Mouse (Mus musculus): ENCODE results near the gene Asxl2. TPM values are rescaled to one million over a fixed set of nuclear protein-coding genes. Genes with fewer than 3 reads are reported as not detected.

The Asxl2 gene
- polyA plus RNA-seq (2011; ENCODE audit: insufficient read depth, insufficient read length, low read depth, missing spikeins): 60.7 and 60.9 TPM in 2 replicates

DNA sequence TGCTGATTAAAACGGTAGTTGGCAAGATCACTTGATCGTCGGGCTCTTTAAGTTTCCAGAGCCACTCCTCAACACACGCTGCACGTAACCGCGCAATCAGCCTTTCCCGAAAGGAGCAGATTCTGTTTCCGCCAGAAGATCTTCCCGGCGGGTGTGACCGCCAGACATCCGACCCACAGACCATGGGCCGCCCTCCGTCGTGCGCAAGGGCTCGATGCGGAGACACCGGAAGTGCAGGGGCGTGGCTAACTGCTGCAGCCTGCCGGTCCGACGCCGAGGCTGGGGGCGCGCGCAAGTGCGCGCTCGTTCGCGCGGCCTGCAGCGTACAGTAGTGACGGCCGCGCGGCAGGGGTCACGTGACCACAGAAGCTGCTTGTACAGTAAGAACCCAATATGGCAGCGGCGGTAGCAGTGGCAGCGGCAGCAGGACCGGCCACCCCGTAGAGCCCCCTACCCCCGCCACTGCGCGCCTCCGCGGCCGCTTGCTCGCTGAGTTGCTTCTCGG is at the start of gene Asxl2:
TSS of gene Asxl2 (plus strand) at position 328 of the 505 bp plus-strand sequence.
- H3K36me3 ChIP-seq (ENCODE audit: control insufficient read depth, insufficient read depth, low read length, poor library complexity, severe bottlenecking): peaks cover 20% of the 10 kb centered on the region
- no peaks in the 10 kb centered on the region for H3K27me3 ChIP-seq (ENCODE audit: control insufficient read depth, insufficient read depth, low read length, poor library complexity, severe bottlenecking)
- peak within 1 kb of the TSS; percentile 86 for H3K27ac ChIP-seq (ENCODE audit: insufficient read depth, low read length)
- peak within 1 kb of the TSS; percentile 100 for H3K4me3 ChIP-seq (ENCODE audit: low read depth, low read length)
- peak within 1 kb of the TSS; percentile 93 for H3K9ac ChIP-seq (ENCODE audit: low read depth, poor library complexity, severe bottlenecking)
- H3K4me1 ChIP-seq (ENCODE audit: control insufficient read depth, insufficient read depth, low read length): no peaks in the 10 kb centered on the region
- no peaks in the 10 kb centered on the region for H3K9me3 ChIP-seq (replicated peaks; ENCODE audit: control insufficient read depth, insufficient read depth, low read length, poor library complexity, severe bottlenecking)
- peak; percentile 79 for TF ChIP-seq POLR2A (IDR thresholded peaks at IDR 0.05; ENCODE audit: insufficient read depth, low read length)
- no peak for TF ChIP-seq CTCF (IDR thresholded peaks at IDR 0.05; ENCODE audit: low read depth, low read length)
- TF ChIP-seq EP300 (IDR thresholded peaks at IDR 0.05; ENCODE audit: insufficient read depth, low read depth, low read length): peak; percentile 33; the same call in 1 of the 2 replicates

DNA sequence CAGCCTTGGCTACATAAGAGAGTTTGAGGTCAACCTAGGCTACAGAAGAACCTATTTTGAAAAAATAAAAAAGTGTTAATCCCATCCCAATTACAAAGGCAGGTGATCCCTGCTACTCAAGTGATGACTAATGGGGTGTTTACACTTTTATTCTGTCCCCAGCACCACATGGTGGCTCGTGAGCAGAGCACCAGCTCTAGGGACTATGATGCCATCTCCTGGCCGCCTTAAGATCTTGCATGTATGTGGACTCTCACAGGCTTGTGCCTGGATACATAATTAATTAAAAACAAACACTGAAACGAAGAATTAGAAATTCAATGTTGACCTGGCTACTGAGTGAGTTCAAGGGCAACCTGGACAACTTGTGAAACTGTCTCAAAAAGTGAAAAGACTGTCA is 49.5 kb upstream of the Asxl2 start:
- TF ChIP-seq POLR2A (IDR thresholded peaks at IDR 0.05; ENCODE audit: insufficient read depth, low read length) (no peak), EP300 (IDR thresholded peaks at IDR 0.05; ENCODE audit: insufficient read depth, low read depth, low read length) (0 out of 2 replicates have a peak, but pooled peaks have one; percentile 20), CTCF (IDR thresholded peaks at IDR 0.05; ENCODE audit: low read depth, low read length) (peak; percentile 78)
- no peaks in the 10 kb centered on the region for H3K4me1 ChIP-seq (ENCODE audit: control insufficient read depth, insufficient read depth, low read length)
- H3K36me3 ChIP-seq (ENCODE audit: control insufficient read depth, insufficient read depth, low read length, poor library complexity, severe bottlenecking): no peaks in the 10 kb centered on the region
- H3K27ac ChIP-seq (ENCODE audit: insufficient read depth, low read length): no peak overlapping the region
- no peak overlapping the region for H3K4me3 ChIP-seq (ENCODE audit: low read depth, low read length)
- H3K9ac ChIP-seq (ENCODE audit: low read depth, poor library complexity, severe bottlenecking): no peak overlapping the region
- H3K27me3 ChIP-seq (ENCODE audit: control insufficient read depth, insufficient read depth, low read length, poor library complexity, severe bottlenecking): no peaks in the 10 kb centered on the region
- no peaks in the 10 kb centered on the region for H3K9me3 ChIP-seq (replicated peaks; ENCODE audit: control insufficient read depth, insufficient read depth, low read length, poor library complexity, severe bottlenecking)

- Histone ChIP-seq H3K36me3 (ENCODE audit: control insufficient read depth, insufficient read depth, low read length, poor library complexity, severe bottlenecking) (no peaks in the 10 kb centered on the region), H3K9ac (ENCODE audit: low read depth, poor library complexity, severe bottlenecking) (no peak overlapping the region), H3K4me3 (ENCODE audit: low read depth, low read length) (no peak overlapping the region), H3K27ac (ENCODE audit: insufficient read depth, low read length) (no peak overlapping the region), H3K9me3 (replicated peaks; ENCODE audit: control insufficient read depth, insufficient read depth, low read length, poor library complexity, severe bottlenecking) (no peaks in the 10 kb centered on the region), H3K27me3 (ENCODE audit: control insufficient read depth, insufficient read depth, low read length, poor library complexity, severe bottlenecking) (no peaks in the 10 kb centered on the region), H3K4me1 (ENCODE audit: control insufficient read depth, insufficient read depth, low read length) (no peaks in the 10 kb centered on the region)
- TF ChIP-seq CTCF (IDR thresholded peaks at IDR 0.05; ENCODE audit: low read depth, low read length) (no peak), POLR2A (IDR thresholded peaks at IDR 0.05; ENCODE audit: insufficient read depth, low read length) (no peak), EP300 (IDR thresholded peaks at IDR 0.05; ENCODE audit: insufficient read depth, low read depth, low read length) (no peak)
Measured at GRCm38 (mm10) chr12:3377755-3378154, 48.9 kb upstream of the Asxl2 start.

DNA sequence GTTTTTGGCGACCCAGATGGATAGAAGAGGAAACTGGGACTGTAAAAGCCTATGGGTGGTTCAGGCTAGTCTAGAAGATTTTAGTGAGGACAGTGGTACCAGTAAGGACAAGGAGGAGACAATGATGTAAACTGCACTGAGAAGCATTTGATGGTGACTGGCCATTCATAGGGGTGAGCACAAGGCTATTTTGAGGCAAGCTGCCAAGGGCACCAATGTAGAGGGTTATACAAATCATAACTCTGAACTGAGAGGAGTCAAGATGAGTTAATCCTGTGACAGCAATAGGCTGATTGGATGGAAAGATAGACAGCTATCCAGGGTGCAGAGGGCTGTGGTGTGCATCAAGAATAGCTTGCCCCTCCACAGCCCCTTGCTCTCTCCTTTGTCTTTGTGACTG is 41.8 kb upstream of the Asxl2 start:
- no peak overlapping the region for H3K27ac ChIP-seq (ENCODE audit: insufficient read depth, low read length)
- no peak overlapping the region for H3K4me3 ChIP-seq (ENCODE audit: low read depth, low read length)
- H3K4me1 ChIP-seq (ENCODE audit: control insufficient read depth, insufficient read depth, low read length): peaks cover 3% of the 10 kb centered on the region
- H3K9ac ChIP-seq (ENCODE audit: low read depth, poor library complexity, severe bottlenecking): no peak overlapping the region
- no peaks in the 10 kb centered on the region for H3K9me3 ChIP-seq (replicated peaks; ENCODE audit: control insufficient read depth, insufficient read depth, low read length, poor library complexity, severe bottlenecking)
- H3K27me3 ChIP-seq (ENCODE audit: control insufficient read depth, insufficient read depth, low read length, poor library complexity, severe bottlenecking): no peaks in the 10 kb centered on the region
- H3K36me3 ChIP-seq (ENCODE audit: control insufficient read depth, insufficient read depth, low read length, poor library complexity, severe bottlenecking): no peaks in the 10 kb centered on the region
- no peak for TF ChIP-seq POLR2A (IDR thresholded peaks at IDR 0.05; ENCODE audit: insufficient read depth, low read length)
- no peak for TF ChIP-seq EP300 (IDR thresholded peaks at IDR 0.05; ENCODE audit: insufficient read depth, low read depth, low read length)
- no peak for TF ChIP-seq CTCF (IDR thresholded peaks at IDR 0.05; ENCODE audit: low read depth, low read length)

DNA sequence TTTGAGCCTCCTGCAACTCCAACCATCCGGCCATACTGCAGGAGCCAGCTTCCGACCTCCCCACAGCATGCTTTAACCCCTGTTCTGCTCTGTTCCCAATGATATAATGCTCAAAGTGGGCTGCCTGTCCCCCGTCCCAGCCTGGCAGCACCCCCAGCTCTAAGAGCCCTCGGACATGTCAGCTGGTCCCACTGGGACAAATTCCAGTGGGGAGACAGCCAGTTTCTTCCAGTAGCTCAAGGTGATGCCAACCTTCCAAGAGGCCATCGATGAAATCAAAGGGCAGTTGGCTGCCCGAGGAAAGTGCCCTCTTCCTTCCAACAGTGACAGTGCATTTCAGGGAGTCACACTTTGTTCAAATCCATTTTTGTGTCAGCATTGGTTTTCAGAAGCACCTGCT is 41.4 kb upstream of the Asxl2 start:
- no peaks in the 10 kb centered on the region for H3K36me3 ChIP-seq (ENCODE audit: control insufficient read depth, insufficient read depth, low read length, poor library complexity, severe bottlenecking)

GRCm38 (mm10) chr12:3385940-3386339 is 40.7 kb upstream of the Asxl2 start:
- Histone ChIP-seq H3K27me3 (ENCODE audit: control insufficient read depth, insufficient read depth, low read length, poor library complexity, severe bottlenecking) (no peaks in the 10 kb centered on the region), H3K27ac (ENCODE audit: insufficient read depth, low read length) (no peak overlapping the region), H3K9ac (ENCODE audit: low read depth, poor library complexity, severe bottlenecking) (no peak overlapping the region), H3K9me3 (replicated peaks; ENCODE audit: control insufficient read depth, insufficient read depth, low read length, poor library complexity, severe bottlenecking) (no peaks in the 10 kb centered on the region), H3K4me3 (ENCODE audit: low read depth, low read length) (no peak overlapping the region), H3K36me3 (ENCODE audit: control insufficient read depth, insufficient read depth, low read length, poor library complexity, severe bottlenecking) (no peaks in the 10 kb centered on the region), H3K4me1 (ENCODE audit: control insufficient read depth, insufficient read depth, low read length) (peaks cover 3% of the 10 kb centered on the region)
- TF ChIP-seq CTCF (IDR thresholded peaks at IDR 0.05; ENCODE audit: low read depth, low read length) (no peak), EP300 (IDR thresholded peaks at IDR 0.05; ENCODE audit: insufficient read depth, low read depth, low read length) (no peak), POLR2A (IDR thresholded peaks at IDR 0.05; ENCODE audit: insufficient read depth, low read length) (no peak)

More for the DNA sequence above, 41.4 kb upstream of the Asxl2 start:
- no peaks in the 10 kb centered on the region for H3K27me3 ChIP-seq (ENCODE audit: control insufficient read depth, insufficient read depth, low read length, poor library complexity, severe bottlenecking)
- TF ChIP-seq EP300 (IDR thresholded peaks at IDR 0.05; ENCODE audit: insufficient read depth, low read depth, low read length): no peak
- no peak for TF ChIP-seq POLR2A (IDR thresholded peaks at IDR 0.05; ENCODE audit: insufficient read depth, low read length)
- TF ChIP-seq CTCF (IDR thresholded peaks at IDR 0.05; ENCODE audit: low read depth, low read length): no peak
- H3K4me3 ChIP-seq (ENCODE audit: low read depth, low read length): no peak overlapping the region
- no peak overlapping the region for H3K27ac ChIP-seq (ENCODE audit: insufficient read depth, low read length)
- no peaks in the 10 kb centered on the region for H3K9me3 ChIP-seq (replicated peaks; ENCODE audit: control insufficient read depth, insufficient read depth, low read length, poor library complexity, severe bottlenecking)
- no peak overlapping the region for H3K9ac ChIP-seq (ENCODE audit: low read depth, poor library complexity, severe bottlenecking)
- H3K4me1 ChIP-seq (ENCODE audit: control insufficient read depth, insufficient read depth, low read length): peaks cover 3% of the 10 kb centered on the region

Measured in ES-Bruce4 (cell line).